Mouse (Mus musculus): ENCODE measurements around the gene Gdpd5. TPM values are rescaled to one million over a fixed set of nuclear protein-coding genes. Genes with fewer than 3 reads are reported as not detected.
"Not testable (repeated sequence)": the region's sequence is repeated elsewhere in the genome, so short reads cannot be mapped to it uniquely, and the experiment has no call there.

Gene Gdpd5
- total RNA-seq, 2 experiments from 2014 or later, result 29.0 to 34.2 TPM

GRCm38 (mm10) chr7:99365069-99365468 is 16.1 kb upstream of the Gdpd5 start:
- peak; percentile 67 to 79 for DNase-seq (ENCODE audit: low spot score in 2 of 2)

GRCm38 (mm10) chr7:99366716-99367115 is 14.5 kb upstream of the Gdpd5 start:
- no peak for DNase-seq (ENCODE audit: low spot score in 2 of 2)

- not testable (repeated sequence) for DNase-seq (ENCODE audit: low spot score in 2 of 2)
These were observed 6.9 kb upstream of the Gdpd5 start for GRCm38 (mm10) chr7:99374325-99374724.

GRCm38 (mm10) chr7:99375455-99375854 is 5.8 kb upstream of the Gdpd5 start:
- DNase-seq (ENCODE audit: low spot score in 2 of 2), result peak; percentile 70 to 87

GRCm38 (mm10) chr7:99378870-99379269 is 2.3 kb upstream of the Gdpd5 start:
- no peak for DNase-seq (ENCODE audit: low spot score in 2 of 2)

- peak; percentile 33 to 47 for DNase-seq (ENCODE audit: low spot score in 2 of 2)
These were observed 562 bp upstream of the Gdpd5 start for GRCm38 (mm10) chr7:99380491-99381213.

GRCm38 (mm10) chr7:99382088-99383000 is 1.1 kb downstream of the Gdpd5 start:
- DNase-seq (ENCODE audit: low spot score in 2 of 2), result no peak

- no peak for DNase-seq (ENCODE audit: low spot score in 2 of 2)
These were observed 2.0 kb downstream of the Gdpd5 start for GRCm38 (mm10) chr7:99383246-99383645.

- no peak for DNase-seq (ENCODE audit: low spot score in 2 of 2)
These were observed 2.9 kb downstream of the Gdpd5 start for GRCm38 (mm10) chr7:99384101-99384611.

- no peak for DNase-seq (ENCODE audit: low spot score in 2 of 2)
These were observed 4.8 kb downstream of the Gdpd5 start for GRCm38 (mm10) chr7:99386030-99386429.

GRCm38 (mm10) chr7:99386811-99387210 is 5.6 kb downstream of the Gdpd5 start:
- DNase-seq (ENCODE audit: low spot score in 2 of 2), result no peak

GRCm38 (mm10) chr7:99387356-99387755 is 6.1 kb downstream of the Gdpd5 start:
- DNase-seq (ENCODE audit: low spot score in 2 of 2), result no peak

GRCm38 (mm10) chr7:99390559-99390958 is 9.3 kb downstream of the Gdpd5 start:
- DNase-seq (ENCODE audit: low spot score in 2 of 2), result no peak

- DNase-seq (ENCODE audit: low spot score in 2 of 2), result no peak
These were observed 11.5 kb downstream of the Gdpd5 start for GRCm38 (mm10) chr7:99392696-99393095.

- peak; percentile 50 to 63 for DNase-seq (ENCODE audit: low spot score in 2 of 2)
These were observed 12.6 kb downstream of the Gdpd5 start for GRCm38 (mm10) chr7:99393711-99394325.

- DNase-seq (ENCODE audit: low spot score in 2 of 2), result no peak
These were observed 14.2 kb downstream of the Gdpd5 start for GRCm38 (mm10) chr7:99395385-99395784.

GRCm38 (mm10) chr7:99395908-99396616 is 14.8 kb downstream of the Gdpd5 start:
- no peak for DNase-seq (ENCODE audit: low spot score in 2 of 2)

GRCm38 (mm10) chr7:99396994-99397659 is 15.9 kb downstream of the Gdpd5 start:
- no peak for DNase-seq (ENCODE audit: low spot score in 2 of 2)

- DNase-seq (ENCODE audit: low spot score in 2 of 2), result no peak
These were observed 20.2 kb downstream of the Gdpd5 start for GRCm38 (mm10) chr7:99401373-99401772.

GRCm38 (mm10) chr7:99402477-99402876 is 21.3 kb downstream of the Gdpd5 start:
- DNase-seq (ENCODE audit: low spot score in 2 of 2), result no peak

Measured in left cerebral cortex, adult 18-20 months (tissue).